Mouse (Mus musculus): ENCODE measurements around the gene Scin. TPM values are rescaled to one million over a fixed set of nuclear protein-coding genes. Genes with fewer than 3 reads are reported as not detected.

Gene Scin
- polyA plus RNA-seq, 1 experiment from 2014 or later: 3.9 TPM

GRCm38 (mm10) chr12:40035506-40035905 is 98.5 kb downstream of the Scin start:
- peak overlapping the region; percentile 59; the same call in 1 of the 2 replicates for H3K4me2 ChIP-seq (replicated peaks; ENCODE audit: low read depth, low read length)
- no peaks in the 10 kb centered on the region for H3K9me3 ChIP-seq (ENCODE audit: control insufficient read depth, low read depth, low read length)
- H3K36me3 ChIP-seq (ENCODE audit: control insufficient read depth, insufficient read depth, low read length): no peaks in the 10 kb centered on the region
- no peaks in the 10 kb centered on the region for H3K27me3 ChIP-seq (ENCODE audit: control insufficient read depth, insufficient read depth, low read length)
- peaks cover 6% of the 10 kb centered on the region; the same call in 1 of the 2 replicates for H3K4me1 ChIP-seq (ENCODE audit: control insufficient read depth, insufficient read depth, low read length)
- H3K9ac ChIP-seq (replicated peaks; ENCODE audit: low read depth, low read length): no peak overlapping the region
- 71% methylated on average over 4 of the region's 4 CpGs for WGBS
- peak overlapping the region; percentile 71; the same call in 1 of the 2 replicates for H3K4me3 ChIP-seq (ENCODE audit: low read depth, low read length)
- no peak overlapping the region for H3K27ac ChIP-seq (ENCODE audit: low read length)
- no peak for ATAC-seq (ENCODE audit: insufficient number of reproducible peaks, insufficient read depth, low FRiP score, low read depth)

GRCm38 (mm10) chr12:40029201-40029600 is 104.8 kb downstream of the Scin start:
- no peak overlapping the region for H3K4me2 ChIP-seq (replicated peaks; ENCODE audit: low read depth, low read length)
- no peak overlapping the region for H3K9ac ChIP-seq (replicated peaks; ENCODE audit: low read depth, low read length)
- no peaks in the 10 kb centered on the region for H3K27me3 ChIP-seq (ENCODE audit: control insufficient read depth, insufficient read depth, low read length)
- WGBS: 76% methylated on average over 4 of the region's 4 CpGs
- no peaks in the 10 kb centered on the region for H3K4me1 ChIP-seq (ENCODE audit: control insufficient read depth, insufficient read depth, low read length)
- H3K27ac ChIP-seq (ENCODE audit: low read length): no peak overlapping the region
- H3K36me3 ChIP-seq (ENCODE audit: control insufficient read depth, insufficient read depth, low read length): no peaks in the 10 kb centered on the region
- no peak for ATAC-seq (ENCODE audit: insufficient number of reproducible peaks, insufficient read depth, low FRiP score, low read depth)
- H3K9me3 ChIP-seq (ENCODE audit: control insufficient read depth, low read depth, low read length): no peaks in the 10 kb centered on the region
- H3K4me3 ChIP-seq (ENCODE audit: low read depth, low read length): no peak overlapping the region

DNA sequence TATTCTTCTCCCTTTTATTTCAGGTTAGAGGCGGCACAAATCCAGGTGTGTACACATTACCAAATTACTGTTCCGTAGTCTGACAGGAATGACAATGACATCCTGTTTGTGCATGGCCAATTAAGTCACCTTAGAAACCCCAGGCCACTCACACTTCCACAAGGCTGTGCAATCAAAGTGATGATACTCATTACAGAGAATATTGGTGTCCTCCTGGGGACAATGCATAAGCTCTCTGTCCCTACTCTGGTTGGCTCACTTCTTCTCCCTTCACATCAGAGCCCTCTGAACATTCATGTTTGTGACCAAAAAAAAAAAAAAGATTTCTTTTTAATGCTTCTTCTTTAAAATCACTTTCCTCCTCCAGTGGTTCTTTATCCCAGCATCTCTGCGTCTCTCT is 106.2 kb downstream of the Scin start:
- H3K9me3 ChIP-seq (ENCODE audit: control insufficient read depth, low read depth, low read length): no peaks in the 10 kb centered on the region
- H3K36me3 ChIP-seq (ENCODE audit: control insufficient read depth, insufficient read depth, low read length): no peaks in the 10 kb centered on the region
- ATAC-seq (ENCODE audit: insufficient number of reproducible peaks, insufficient read depth, low FRiP score, low read depth): no peak
- H3K4me2 ChIP-seq (replicated peaks; ENCODE audit: low read depth, low read length): no peak overlapping the region
- WGBS: 81% methylated on average over 3 of the region's 3 CpGs
- H3K27me3 ChIP-seq (ENCODE audit: control insufficient read depth, insufficient read depth, low read length): no peaks in the 10 kb centered on the region
- no peak overlapping the region for H3K27ac ChIP-seq (ENCODE audit: low read length)
- H3K4me3 ChIP-seq (ENCODE audit: low read depth, low read length): no peak overlapping the region
- no peaks in the 10 kb centered on the region for H3K4me1 ChIP-seq (ENCODE audit: control insufficient read depth, insufficient read depth, low read length)
- no peak overlapping the region for H3K9ac ChIP-seq (replicated peaks; ENCODE audit: low read depth, low read length)

- no peak overlapping the region for H3K4me2 ChIP-seq (replicated peaks; ENCODE audit: low read depth, low read length)
- ATAC-seq (ENCODE audit: insufficient number of reproducible peaks, insufficient read depth, low FRiP score, low read depth): no peak
- H3K36me3 ChIP-seq (ENCODE audit: control insufficient read depth, insufficient read depth, low read length): no peaks in the 10 kb centered on the region
- 76% methylated on average over 3 of the region's 3 CpGs for WGBS
- H3K9me3 ChIP-seq (ENCODE audit: control insufficient read depth, low read depth, low read length): no peaks in the 10 kb centered on the region
- no peak overlapping the region for H3K4me3 ChIP-seq (ENCODE audit: low read depth, low read length)
- no peaks in the 10 kb centered on the region for H3K27me3 ChIP-seq (ENCODE audit: control insufficient read depth, insufficient read depth, low read length)
- H3K9ac ChIP-seq (replicated peaks; ENCODE audit: low read depth, low read length): no peak overlapping the region
- no peak overlapping the region for H3K27ac ChIP-seq (ENCODE audit: low read length)
- H3K4me1 ChIP-seq (ENCODE audit: control insufficient read depth, insufficient read depth, low read length): no peaks in the 10 kb centered on the region
Observed at GRCm38 (mm10) chr12:40027444-40027843, 106.6 kb downstream of the Scin start.

- Histone ChIP-seq H3K36me3 (ENCODE audit: control insufficient read depth, insufficient read depth, low read length) (no peaks in the 10 kb centered on the region), H3K4me1 (ENCODE audit: control insufficient read depth, insufficient read depth, low read length) (no peaks in the 10 kb centered on the region), H3K9ac (replicated peaks; ENCODE audit: low read depth, low read length) (no peak overlapping the region), H3K4me2 (replicated peaks; ENCODE audit: low read depth, low read length) (no peak overlapping the region), H3K4me3 (ENCODE audit: low read depth, low read length) (no peak overlapping the region), H3K9me3 (ENCODE audit: control insufficient read depth, low read depth, low read length) (no peaks in the 10 kb centered on the region), H3K27ac (ENCODE audit: low read length) (no peak overlapping the region), H3K27me3 (ENCODE audit: control insufficient read depth, insufficient read depth, low read length) (no peaks in the 10 kb centered on the region)
- 53% methylated on average over 2 of the region's 2 CpGs for WGBS
- ATAC-seq (ENCODE audit: insufficient number of reproducible peaks, insufficient read depth, low FRiP score, low read depth): no peak
Observed at GRCm38 (mm10) chr12:40023918-40024317, 110.1 kb downstream of the Scin start.

DNA sequence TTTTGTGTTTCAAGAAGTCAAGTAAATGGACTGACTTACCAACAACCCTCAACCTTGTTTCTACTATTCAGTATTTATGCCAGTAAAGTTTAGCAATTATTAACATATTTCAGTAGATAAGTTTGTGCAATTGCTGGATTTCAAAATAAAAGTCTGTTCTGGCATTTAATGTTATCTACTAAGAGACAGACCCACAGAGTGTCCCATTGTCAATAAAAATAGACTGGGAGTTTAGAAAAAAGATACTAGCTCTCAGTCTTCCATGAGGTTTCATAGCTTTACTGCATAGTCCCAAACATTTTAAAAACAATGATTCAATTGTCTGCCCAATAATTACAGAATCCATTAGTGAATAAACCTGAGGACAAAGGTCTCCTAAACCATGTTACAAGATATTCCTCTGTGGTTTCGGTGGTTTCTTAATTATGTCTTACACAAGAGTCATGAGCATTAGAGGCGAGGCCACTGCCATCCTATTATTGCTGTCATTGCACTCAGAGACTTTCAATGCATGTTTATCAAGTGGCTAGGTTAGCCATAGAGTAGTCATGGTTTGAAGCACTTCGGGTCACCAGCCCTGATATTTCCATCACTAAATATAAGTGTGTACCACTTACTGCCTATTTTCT is 110.9 kb downstream of the Scin start:
- Histone ChIP-seq H3K4me2 (replicated peaks; ENCODE audit: low read depth, low read length) (no peak overlapping the region), H3K4me3 (ENCODE audit: low read depth, low read length) (no peak overlapping the region), H3K9me3 (ENCODE audit: control insufficient read depth, low read depth, low read length) (no peaks in the 10 kb centered on the region), H3K4me1 (ENCODE audit: control insufficient read depth, insufficient read depth, low read length) (no peaks in the 10 kb centered on the region), H3K36me3 (ENCODE audit: control insufficient read depth, insufficient read depth, low read length) (no peaks in the 10 kb centered on the region), H3K9ac (replicated peaks; ENCODE audit: low read depth, low read length) (no peak overlapping the region), H3K27me3 (ENCODE audit: control insufficient read depth, insufficient read depth, low read length) (no peaks in the 10 kb centered on the region), H3K27ac (ENCODE audit: low read length) (no peak overlapping the region)
- 75% methylated on average over 3 of the region's 3 CpGs for WGBS
- no peak for ATAC-seq (ENCODE audit: insufficient number of reproducible peaks, insufficient read depth, low FRiP score, low read depth)

GRCm38 (mm10) chr12:40022344-40022743 is 111.7 kb downstream of the Scin start:
- H3K9me3 ChIP-seq (ENCODE audit: control insufficient read depth, low read depth, low read length): no peaks in the 10 kb centered on the region
- no peak overlapping the region for H3K4me3 ChIP-seq (ENCODE audit: low read depth, low read length)
- WGBS: 83% methylated on average over 3 of the region's 3 CpGs
- ATAC-seq (ENCODE audit: insufficient number of reproducible peaks, insufficient read depth, low FRiP score, low read depth): no peak
- no peaks in the 10 kb centered on the region for H3K27me3 ChIP-seq (ENCODE audit: control insufficient read depth, insufficient read depth, low read length)
- no peak overlapping the region for H3K27ac ChIP-seq (ENCODE audit: low read length)
- no peaks in the 10 kb centered on the region for H3K36me3 ChIP-seq (ENCODE audit: control insufficient read depth, insufficient read depth, low read length)
- no peaks in the 10 kb centered on the region; the same call in 1 of the 2 replicates for H3K4me1 ChIP-seq (ENCODE audit: control insufficient read depth, insufficient read depth, low read length)
- H3K4me2 ChIP-seq (replicated peaks; ENCODE audit: low read depth, low read length): no peak overlapping the region
- H3K9ac ChIP-seq (replicated peaks; ENCODE audit: low read depth, low read length): no peak overlapping the region

DNA sequence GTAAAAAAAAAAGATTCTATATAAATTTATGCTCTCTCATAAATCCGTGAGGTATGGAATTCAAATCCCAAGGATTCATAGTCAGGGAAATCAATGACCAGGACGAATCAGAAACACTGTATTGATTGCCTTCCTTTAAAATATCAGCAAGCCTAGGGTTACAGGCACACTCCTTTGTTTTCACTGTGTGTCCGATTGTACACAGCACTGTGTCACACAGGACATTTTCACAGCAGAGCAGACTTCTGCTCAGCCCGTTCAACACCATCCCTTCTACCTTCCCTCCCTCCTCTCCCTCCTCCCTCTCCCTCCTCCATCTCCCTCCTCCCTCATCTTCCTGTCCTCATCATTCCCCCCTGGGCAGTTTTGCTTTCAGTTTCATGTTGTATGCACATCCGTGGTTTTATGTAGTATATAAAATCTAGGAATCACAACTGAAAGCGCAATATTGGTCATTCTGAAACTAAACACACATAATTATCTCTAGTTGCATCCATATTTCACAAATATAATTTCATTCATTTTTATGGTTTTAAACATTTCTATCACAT is 116.0 kb downstream of the Scin start:
- H3K36me3 ChIP-seq (ENCODE audit: control insufficient read depth, insufficient read depth, low read length): no peaks in the 10 kb centered on the region
- H3K9me3 ChIP-seq (ENCODE audit: control insufficient read depth, low read depth, low read length): no peaks in the 10 kb centered on the region
- H3K27ac ChIP-seq (ENCODE audit: low read length): no peak overlapping the region
- H3K4me2 ChIP-seq (replicated peaks; ENCODE audit: low read depth, low read length): no peak overlapping the region
- ATAC-seq (ENCODE audit: insufficient number of reproducible peaks, insufficient read depth, low FRiP score, low read depth): no peak
- no peaks in the 10 kb centered on the region; the same call in 1 of the 2 replicates for H3K4me1 ChIP-seq (ENCODE audit: control insufficient read depth, insufficient read depth, low read length)
- no peak overlapping the region for H3K9ac ChIP-seq (replicated peaks; ENCODE audit: low read depth, low read length)
- no peaks in the 10 kb centered on the region for H3K27me3 ChIP-seq (ENCODE audit: control insufficient read depth, insufficient read depth, low read length)
- H3K4me3 ChIP-seq (ENCODE audit: low read depth, low read length): no peak overlapping the region
- WGBS: 67% methylated on average over 6 of the region's 6 CpGs

Data from stomach, embryonic 14.5 days (tissue).